Mouse (Mus musculus) megakaryocyte, embryonic 14.5 days (primary cell): ENCODE measurements around the gene Vipas39.

Experiments used
- FLI1 ChIP-seq: IDR thresholded peaks from 2 replicates; pipeline ENCODE4 v1.6.1; 2012; ENCODE audit warnings: low read length, inconsistent platforms, mixed read lengths
- GATA1 ChIP-seq: IDR thresholded peaks from 3 replicates; pipeline ENCODE4 v1.6.1; 2012; ENCODE audit warnings: mixed read lengths, low read length, inconsistent platforms, borderline replicate concordance

DNA sequence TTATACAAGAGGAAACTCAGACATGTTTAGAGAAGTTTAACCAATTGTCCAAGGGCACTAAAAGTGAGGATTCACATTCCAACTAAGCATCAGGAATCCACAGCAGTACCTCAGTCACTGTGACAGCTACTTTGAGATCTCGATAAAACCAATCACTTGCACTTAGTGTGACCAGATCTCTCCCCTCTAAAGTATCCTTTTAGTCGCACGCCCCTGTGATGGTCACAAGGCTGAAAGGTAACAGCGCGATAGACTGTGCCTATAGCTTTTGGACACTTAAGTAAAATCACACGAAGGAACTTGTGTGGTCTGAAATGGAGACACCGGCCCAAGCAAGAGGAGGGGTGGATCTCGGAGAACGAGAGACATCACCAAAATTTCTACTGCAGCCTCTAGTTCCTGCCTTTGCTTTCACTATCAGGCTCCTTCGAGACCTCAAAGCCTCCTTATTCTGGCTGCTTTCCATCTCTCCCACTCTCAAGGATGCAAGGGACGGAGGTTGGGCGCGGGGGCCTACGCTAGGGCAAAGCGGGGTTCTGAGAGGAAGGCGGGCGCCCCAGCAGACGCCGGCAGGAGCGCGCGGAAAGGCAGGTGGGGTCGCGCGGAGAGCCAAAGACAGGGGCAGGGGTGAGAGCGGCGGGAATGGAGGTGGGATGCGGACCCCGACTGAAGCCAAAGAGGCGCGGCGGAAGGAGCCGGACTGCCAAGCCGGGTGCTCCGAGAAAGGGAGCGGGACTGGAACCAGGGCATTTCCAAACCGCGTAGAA lies 66.7 kb downstream of the Vipas39 start, which contains the start of gene Samd15:
- TF ChIP-seq GATA1 (no peak), FLI1 (no peak)
